Comparison of ENCODE assay signal across 8 mouse cellular contexts in genomic region chr9:62364216-62364615, GRCm38 (mm10). TPM values are rescaled to one million over a fixed set of nuclear protein-coding genes. Genes with fewer than 3 reads are reported as not detected.
DNase-seq lines count a peak whose midpoint lies in the region; ATAC-seq lines count a peak whose summit lies in the region.

No protein-coding gene starts in this region.

- H3K27me3 ChIP-seq in kidney, embryonic 16.5 days (ENCODE audit: insufficient read depth, low read length): no peaks in the 10 kb centered on the region
- no peaks in the 10 kb centered on the region for H3K27me3 ChIP-seq in forebrain, embryonic 10.5 days (ENCODE audit: poor library complexity, severe bottlenecking)
- H3K27me3 ChIP-seq in intestine, embryonic 16.5 days (replicated peaks; ENCODE audit: control insufficient read depth, insufficient read depth, low read length): no peaks in the 10 kb centered on the region
- H3K27me3 ChIP-seq in neural tube, embryonic 12.5 days (replicated peaks): no peaks in the 10 kb centered on the region

- ATAC-seq in kidney, embryonic 16.5 days (ENCODE audit: low FRiP score, low TSS enrichment): no peak
- ATAC-seq in intestine, embryonic 16.5 days: no peak
- ATAC-seq in neural tube, embryonic 12.5 days (ENCODE audit: low FRiP score, low read depth): no peak

- H3K27ac ChIP-seq in kidney, embryonic 16.5 days (ENCODE audit: low read length): no peak overlapping the region
- H3K27ac ChIP-seq in forebrain, embryonic 10.5 days: peak overlapping the region; percentile 89
- H3K27ac ChIP-seq in intestine, embryonic 16.5 days (ENCODE audit: low read length): no peak overlapping the region; the same call in 1 of the 2 replicates
- H3K27ac ChIP-seq in neural tube, embryonic 12.5 days: peak overlapping the region; percentile 53; the same call in 1 of the 2 replicates

- H3K4me3 ChIP-seq in kidney, embryonic 16.5 days (ENCODE audit: low read length): no peak overlapping the region
- H3K4me3 ChIP-seq in forebrain, embryonic 10.5 days: peak overlapping the region; percentile 43
- no peak overlapping the region for H3K4me3 ChIP-seq in intestine, embryonic 16.5 days (ENCODE audit: low read length)
- H3K4me3 ChIP-seq in neural tube, embryonic 12.5 days: peak overlapping the region; percentile 22; the same call in 1 of the 2 replicates

- WGBS in kidney, embryonic 16.5 days: 15% methylated on average over 6 of the region's 6 CpGs
- WGBS in forebrain, embryonic 10.5 days: 16% methylated on average over 6 of the region's 6 CpGs
- WGBS in intestine, embryonic 16.5 days: 30% methylated on average over 6 of the region's 6 CpGs
- WGBS in neural tube, embryonic 12.5 days: 14% methylated on average over 6 of the region's 6 CpGs

- H3K36me3 ChIP-seq in kidney, embryonic 16.5 days (ENCODE audit: insufficient read depth, low read length): no peaks in the 10 kb centered on the region
- H3K36me3 ChIP-seq in forebrain, embryonic 10.5 days (replicated peaks): peaks cover 47% of the 10 kb centered on the region
- H3K36me3 ChIP-seq in intestine, embryonic 16.5 days (ENCODE audit: control insufficient read depth, insufficient read depth, low read length): no peaks in the 10 kb centered on the region
- H3K36me3 ChIP-seq in neural tube, embryonic 12.5 days: no peaks in the 10 kb centered on the region

- H3K9ac ChIP-seq in kidney, embryonic 16.5 days (replicated peaks; ENCODE audit: low read length): no peak overlapping the region
- peak overlapping the region; percentile 64; the same call in 1 of the 2 replicates for H3K9ac ChIP-seq in intestine, embryonic 16.5 days (ENCODE audit: low read depth, low read length)
- peak overlapping the region; percentile 48 for H3K9ac ChIP-seq in neural tube, embryonic 12.5 days

- H3K4me2 ChIP-seq in kidney, embryonic 16.5 days (replicated peaks; ENCODE audit: low read depth, low read length): peak overlapping the region; percentile 55
- H3K4me2 ChIP-seq in intestine, embryonic 16.5 days (ENCODE audit: low read depth, low read length): peak overlapping the region; percentile 64; the same call in 1 of the 2 replicates
- H3K4me2 ChIP-seq in neural tube, embryonic 12.5 days (replicated peaks): peak overlapping the region; percentile 64

- H3K4me1 ChIP-seq in kidney, embryonic 16.5 days (ENCODE audit: insufficient read depth, low read length): peaks cover 96% of the 10 kb centered on the region
- H3K4me1 ChIP-seq in forebrain, embryonic 10.5 days: peaks cover 100% of the 10 kb centered on the region
- peaks cover 65% of the 10 kb centered on the region for H3K4me1 ChIP-seq in intestine, embryonic 16.5 days (ENCODE audit: control insufficient read depth, insufficient read depth, low read length)
- peaks cover 85% of the 10 kb centered on the region for H3K4me1 ChIP-seq in neural tube, embryonic 12.5 days

- H3K9me3 ChIP-seq in kidney, embryonic 16.5 days (ENCODE audit: low read length): no peaks in the 10 kb centered on the region
- H3K9me3 ChIP-seq in forebrain, embryonic 10.5 days: no peaks in the 10 kb centered on the region
- no peaks in the 10 kb centered on the region for H3K9me3 ChIP-seq in intestine, embryonic 16.5 days (ENCODE audit: control insufficient read depth, low read length)
- no peaks in the 10 kb centered on the region for H3K9me3 ChIP-seq in neural tube, embryonic 12.5 days

- no peak for DNase-seq in kidney, postnatal 25 days
- DNase-seq in forebrain, embryonic 10.5 days (ENCODE audit: extremely low spot score, low spot score): no peak
- no peak for DNase-seq in ovary, postnatal 10 days (ENCODE audit: low spot score)
- DNase-seq in cerebellum, adult 11-12 months: no peak
- no peak for DNase-seq in left cerebral cortex, adult 18-20 months (ENCODE audit: low spot score in 2 of 2)

RNA-seq across cellular contexts. Expression of gene Anp32a, which starts 23.1 kb away (rescaled TPM):
- 196 and 238 TPM in 2 replicates for polyA plus RNA-seq in kidney, embryonic 16.5 days (2015; fragmentation: Nextera tagmentation; extraction: Ambion mirVana)
- 224 and 281 TPM in 2 replicates for polyA plus RNA-seq in forebrain, embryonic 10.5 days (2016; fragmentation: Nextera tagmentation; extraction: Ambion mirVana)
- polyA plus RNA-seq in intestine, embryonic 16.5 days (2015; fragmentation: Nextera tagmentation; extraction: Ambion mirVana): 146 and 206 TPM in 2 replicates
- 149 and 186 TPM in 2 replicates for polyA plus RNA-seq in neural tube, embryonic 12.5 days (2016; fragmentation: Nextera tagmentation; extraction: Ambion mirVana)
- total RNA-seq in left cerebral cortex, adult 18-20 months (2021): 100 to 1,000 TPM; 255 to 287 TPM

Comparison
In these comparisons a context has a peak if more than half of its experiments do, and no peak if none do; other contexts are left out.
1. H3K27ac ChIP-seq: peak in forebrain, embryonic 10.5 days (single experiment) and neural tube, embryonic 12.5 days (single experiment); none in kidney, embryonic 16.5 days (single experiment) and intestine, embryonic 16.5 days (single experiment).
2. H3K4me3 ChIP-seq: peak in forebrain, embryonic 10.5 days (single experiment) and neural tube, embryonic 12.5 days (single experiment); none in kidney, embryonic 16.5 days (single experiment) and intestine, embryonic 16.5 days (single experiment).
3. Peak in every context shown above with its lines, with median percentiles within 50 percentile points of each other: H3K4me2 ChIP-seq.